Mouse (Mus musculus): Measurements from ENCODE around the gene Nop58.

DNA sequence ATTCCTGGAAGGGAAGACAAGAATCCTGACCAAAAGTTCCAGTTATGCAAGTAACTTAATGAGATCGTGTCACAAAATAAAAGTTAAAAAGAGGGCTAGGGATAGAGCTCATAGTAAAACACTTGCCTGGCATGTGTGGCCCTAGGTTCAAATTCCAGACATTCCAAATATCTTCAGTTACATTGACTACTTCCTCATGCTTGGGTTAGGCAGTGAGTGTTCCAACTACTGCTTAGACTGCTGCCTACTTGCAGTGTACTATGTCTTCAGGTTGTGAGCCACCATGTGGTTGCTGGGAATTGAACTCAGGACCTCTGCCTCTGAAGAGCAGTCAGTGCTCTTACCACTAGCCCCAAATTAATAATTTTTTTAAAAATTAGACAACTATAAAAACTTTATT, 2.7 kb downstream of the Nop58 start:
- TF ChIP-seq CTCF (IDR thresholded peaks at IDR 0.05; ENCODE audit: low read depth, low read length) (no peak), POLR2A (IDR thresholded peaks at IDR 0.05; ENCODE audit: borderline replicate concordance, low read depth, low read length) (no peak)
